Comparison of ENCODE assay signal across 9 mouse cellular contexts in the genomic region with DNA sequence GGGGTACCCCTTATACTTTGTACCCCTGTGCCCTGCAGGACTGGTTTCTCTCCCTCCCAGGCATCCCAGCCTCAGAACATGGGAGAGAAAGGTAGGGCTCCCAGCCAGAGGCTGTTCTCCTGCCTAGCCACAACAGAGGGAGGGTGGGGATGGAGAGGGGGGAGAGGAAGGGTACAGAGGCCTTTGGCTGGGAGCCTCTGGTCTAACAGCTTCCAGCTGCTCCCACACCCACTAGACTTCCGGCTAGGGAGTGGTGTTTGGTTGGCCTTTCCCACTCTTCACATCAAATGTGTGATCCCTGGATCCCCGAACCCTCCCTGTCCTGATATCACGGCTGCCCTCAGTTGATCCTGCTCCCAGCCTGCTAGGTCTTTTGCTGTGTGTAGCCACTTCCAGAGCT.
A peak's percentile ranks its signal among the peaks of the same experiment; 100 is the strongest.
DNase-seq lines count a peak whose midpoint lies in the region; ATAC-seq and TF ChIP-seq lines count a peak whose summit lies in the region.
"Had no signal": no experiment of that assay in that cellular context is flagged by ENCODE, and none has a peak within 500 bp of the region (broad histone marks: within the 10 kb centered on the region; RNA-seq: fewer than 3 reads in every experiment).

No protein-coding gene starts in this region.

- no peak for ATAC-seq in midbrain, embryonic 14.5 days (ENCODE audit: low FRiP score, low TSS enrichment)

- no peaks in the 10 kb centered on the region for H3K9me3 ChIP-seq in midbrain, embryonic 14.5 days (ENCODE audit: control insufficient read depth, low read length)
- H3K9me3 ChIP-seq: hindbrain, embryonic 12.5 days; limb, embryonic 15.5 days had no signal

- peak overlapping the region; percentile 80 for H3K27ac ChIP-seq in gastrocnemius, adult 2 months
- H3K27ac ChIP-seq in midbrain, embryonic 14.5 days (replicated peaks; ENCODE audit: low read depth, low read length), result no peak overlapping the region
- H3K27ac ChIP-seq: hindbrain, embryonic 12.5 days; limb, embryonic 15.5 days had no signal

- DNase-seq in ZHBTc4 (ENCODE audit: low read depth, low spot score), result peak; percentile 31
- peak; percentile 73 for DNase-seq in gastrocnemius, adult 2 months
- peak; percentile 70 to 80 for DNase-seq in heart, postnatal 14 days
- DNase-seq in lung, adult 2 months, result no peak
- no peak for DNase-seq in right cerebral cortex, postnatal 25 days
- no peak for DNase-seq in thymus, postnatal 25 days
- no peak for DNase-seq in midbrain, embryonic 14.5 days

- no peak overlapping the region for H3K4me2 ChIP-seq in midbrain, embryonic 14.5 days (ENCODE audit: low read length)
- H3K4me2 ChIP-seq: hindbrain, embryonic 12.5 days; limb, embryonic 15.5 days had no signal

- no peak overlapping the region for H3K9ac ChIP-seq in midbrain, embryonic 14.5 days (replicated peaks; ENCODE audit: low read length)
- H3K9ac ChIP-seq: hindbrain, embryonic 12.5 days; limb, embryonic 15.5 days had no signal

- 35% methylated on average over 3 of the region's 3 CpGs for WGBS in lung, adult 2 months
- WGBS in midbrain, embryonic 14.5 days, result 72% methylated on average over 3 of the region's 3 CpGs

- peaks cover 21% of the 10 kb centered on the region for H3K4me1 ChIP-seq in lung, adult 2 months (ENCODE audit: control insufficient read depth, insufficient read depth, low read length)
- peaks cover 30% of the 10 kb centered on the region for H3K4me1 ChIP-seq in midbrain, embryonic 14.5 days (ENCODE audit: control insufficient read depth, insufficient read depth, low read length)

- no peak for TF ChIP-seq POLR2A in lung, adult 2 months (IDR thresholded peaks at IDR 0.05; ENCODE audit: borderline replicate concordance, extremely low read depth, low read depth, low read length)

- H3K36me3 ChIP-seq in midbrain, embryonic 14.5 days (ENCODE audit: control insufficient read depth, insufficient read depth, low read length), result 0 out of 2 replicates have a peak, but pooled peaks cover 3% of the 10 kb centered on the region
- H3K36me3 ChIP-seq: hindbrain, embryonic 12.5 days; limb, embryonic 15.5 days had no signal

- TF ChIP-seq CTCF in gastrocnemius, adult 2 months (IDR thresholded peaks at IDR 0.05), result no peak
- TF ChIP-seq CTCF in lung, adult 2 months (IDR thresholded peaks at IDR 0.05; ENCODE audit: insufficient read depth, low read length), result no peak

- H3K4me3 ChIP-seq in gastrocnemius, adult 2 months, result peak overlapping the region; percentile 60
- peak overlapping the region; percentile 34 for H3K4me3 ChIP-seq in lung, adult 2 months (replicated peaks; ENCODE audit: extremely low read depth, low read depth, low read length)
- no peak overlapping the region for H3K4me3 ChIP-seq in midbrain, embryonic 14.5 days (replicated peaks; ENCODE audit: low read depth, low read length)
- H3K4me3 ChIP-seq: hindbrain, embryonic 12.5 days; limb, embryonic 15.5 days had no signal

- no peaks in the 10 kb centered on the region for H3K27me3 ChIP-seq in midbrain, embryonic 14.5 days (ENCODE audit: control insufficient read depth, insufficient read depth, low read length)
- H3K27me3 ChIP-seq: limb, embryonic 15.5 days had no signal

- intact Hi-C loops in gastrocnemius, adult 2 months (cut with DNase I), result no loop called here
- intact Hi-C loops in heart, postnatal 14 days (cut with DNase I), result no loop called here

Comparison
In these comparisons a context has a peak if more than half of its experiments do, and no peak if none do; other contexts are left out.
1. DNase-seq: peak in ZHBTc4 (single experiment), gastrocnemius, adult 2 months (single experiment) and heart, postnatal 14 days (2 of 2); none in lung, adult 2 months (single experiment), right cerebral cortex, postnatal 25 days (single experiment), thymus, postnatal 25 days (single experiment) and midbrain, embryonic 14.5 days (single experiment).